Mouse (Mus musculus) heart, adult 2 months (tissue): ENCODE results near the gene Cd164.

Source experiments
- CTCF ChIP-seq: fragments of 200-600 bp; IDR thresholded peaks from 2 replicates; pipeline ENCODE4 v1.8.1; 2022; ENCODE audit warnings: antibody characterized with exemption, mild to moderate bottlenecking, moderate library complexity
- POLR2A ChIP-seq: fragments of 200-500 bp; IDR thresholded peaks from 2 replicates; pipeline ENCODE4 v1.6.1; 2011; ENCODE audit warnings: mild to moderate bottlenecking, low read depth, low read length, control low read depth; ENCODE audit not compliant: insufficient read depth

- TF ChIP-seq CTCF (peak; percentile 25), POLR2A (peak; percentile 87)
These were observed 29.3 kb upstream of the Cd164 start, which contains the start of the genes Smpd2 and Ppil6 for GRCm38 (mm10) chr10:41489708-41490517.
